Mouse (Mus musculus) kidney, embryonic 16.5 days (tissue): ENCODE measurements around the gene Slc16a8. TPM values are rescaled to one million over a fixed set of nuclear protein-coding genes. Genes with fewer than 3 reads are reported as not detected.
"Not testable (repeated sequence)": the region's sequence is repeated elsewhere in the genome, so short reads cannot be mapped to it uniquely, and the experiment has no call there.

Source experiments
- ATAC-seq: fragments of 200-750 bp; cut with Nextera tagmentation; 2 replicates; pipeline ENCODE4 v1.8.0; 2017; ENCODE audit warnings: moderate TSS enrichment; ENCODE audit not compliant: low FRiP score, low TSS enrichment
- H3K27ac ChIP-seq: fragments of 300-500 bp; sonication (generic); 2 replicates; pipeline ENCODE4 v1.5.1; 2014; ENCODE audit warnings: low read length
- H3K27me3 ChIP-seq: fragments of 300-500 bp; sonication (generic); 2 replicates; pipeline ENCODE4 v1.6.1; 2014; ENCODE audit warnings: low read length, control low read depth, mixed read lengths; ENCODE audit not compliant: insufficient read depth
- H3K36me3 ChIP-seq: fragments of 300-500 bp; sonication (generic); 2 replicates; pipeline ENCODE4 v1.6.1; 2014; ENCODE audit warnings: low read length, control low read depth, mixed read lengths; ENCODE audit not compliant: insufficient read depth
- H3K4me1 ChIP-seq: fragments of 300-500 bp; sonication (generic); 2 replicates; pipeline ENCODE4 v1.6.1; 2014; ENCODE audit warnings: low read length, control low read depth, mixed read lengths; ENCODE audit not compliant: insufficient read depth
- H3K4me2 ChIP-seq: fragments of 300-500 bp; sonication (generic); replicated peaks from 2 replicates; pipeline ENCODE4 v1.6.1; 2014; ENCODE audit warnings: low read depth, low read length
- H3K4me3 ChIP-seq: fragments of 300-500 bp; sonication (generic); 2 replicates; pipeline ENCODE4 v1.5.1; 2014; ENCODE audit warnings: mild to moderate bottlenecking, low read length
- H3K9ac ChIP-seq: fragments of 300-500 bp; sonication (generic); replicated peaks from 2 replicates; pipeline ENCODE4 v1.6.1; 2014; ENCODE audit warnings: low read length
- H3K9me3 ChIP-seq: fragments of 300-500 bp; sonication (generic); 2 replicates; pipeline ENCODE4 v1.6.1; 2016; ENCODE audit warnings: low read length, control low read depth
- WGBS: fragments of 180-500 bp; shearing (Covaris S2); extraction: QIAGEN DNeasy Blood & Tissue Kit; methylation state at CpG from one replicate; pipeline ENCODE4 v1.1.7; 2014; 5-methylcytosine and 5-hydroxymethylcytosine counted together
- polyA plus RNA-seq: library from polyadenylated mRNA; unstranded; fragments of >200 nt; fragmentation: Nextera tagmentation; extraction: Ambion mirVana; gene quantifications from 2 replicates; pipeline ENCODE4 v1.2.1, GENCODE M21; 2015

The Slc16a8 gene
- polyA plus RNA-seq, 1 experiment from 2014 or later = 0.24 TPM

GRCm38 (mm10) chr15:79235268-79235667 lies 19.3 kb downstream of the Slc16a8 start:
- no peaks in the 10 kb centered on the region for H3K4me1 ChIP-seq
- H3K9ac ChIP-seq = no peak overlapping the region
- H3K36me3 ChIP-seq = peaks cover 42% of the 10 kb centered on the region
- H3K27ac ChIP-seq = no peak overlapping the region
- H3K9me3 ChIP-seq = no peaks in the 10 kb centered on the region
- 77% methylated on average over 9 of the region's 9 CpGs for WGBS
- H3K4me2 ChIP-seq = no peak overlapping the region
- no peaks in the 10 kb centered on the region for H3K27me3 ChIP-seq
- no peak for ATAC-seq
- H3K4me3 ChIP-seq = no peak overlapping the region

GRCm38 (mm10) chr15:79229058-79229821 lies 25.3 kb downstream of the Slc16a8 start, which contains the start of the genes Pick1 and Gm49486:
Gene Pick1 (plus strand): TSS chr15:79229173.
Gene Gm49486 (plus strand): TSS chr15:79229391.
- Histone ChIP-seq H3K4me3 (peak within 1 kb of the TSS; percentile 77), H3K4me1 (peaks cover 11% of the 10 kb centered on the region), H3K36me3 (peaks cover 9% of the 10 kb centered on the region; the same call in 1 of the 2 replicates), H3K27ac (peak within 1 kb of the TSS; percentile 99), H3K9me3 (no peaks in the 10 kb centered on the region), H3K4me2 (peak within 1 kb of the TSS; percentile 91), H3K27me3 (no peaks in the 10 kb centered on the region), H3K9ac (peak within 1 kb of the TSS; percentile 86)
- peak; percentile 87 for ATAC-seq
- WGBS = under 1% methylated on average over 51 of the region's 51 CpGs

- not testable (repeated sequence) for H3K27ac ChIP-seq, H3K27me3 ChIP-seq, H3K9me3 ChIP-seq, ATAC-seq, H3K36me3 ChIP-seq, H3K4me2 ChIP-seq, H3K9ac ChIP-seq, H3K4me3 ChIP-seq
- 71% methylated on average over 2 of the region's 2 CpGs for WGBS
- peaks cover 11% of the 10 kb centered on the region for H3K4me1 ChIP-seq
Observed at GRCm38 (mm10) chr15:79225780-79226179, 28.8 kb downstream of the Slc16a8 start.

GRCm38 (mm10) chr15:79224685-79225084 lies 29.9 kb downstream of the Slc16a8 start:
- no peak overlapping the region for H3K9ac ChIP-seq
- no peaks in the 10 kb centered on the region for H3K9me3 ChIP-seq
- peak; percentile 44; the same call in 1 of the 2 replicates for ATAC-seq
- H3K27me3 ChIP-seq = no peaks in the 10 kb centered on the region; the same call in 1 of the 2 replicates
- H3K4me3 ChIP-seq = no peak overlapping the region
- no peaks in the 10 kb centered on the region for H3K36me3 ChIP-seq
- no peak overlapping the region for H3K27ac ChIP-seq
- WGBS = 10% methylated on average over 5 of the region's 5 CpGs
- no peak overlapping the region for H3K4me2 ChIP-seq
- H3K4me1 ChIP-seq = peaks cover 8% of the 10 kb centered on the region

- WGBS = 19% methylated on average over 5 of the region's 5 CpGs
- Histone ChIP-seq H3K9ac (no peak overlapping the region), H3K9me3 (no peaks in the 10 kb centered on the region), H3K4me1 (peaks cover 8% of the 10 kb centered on the region), H3K4me3 (no peak overlapping the region), H3K27ac (no peak overlapping the region), H3K36me3 (no peaks in the 10 kb centered on the region), H3K27me3 (no peaks in the 10 kb centered on the region; the same call in 1 of the 2 replicates), H3K4me2 (no peak overlapping the region)
- no peak for ATAC-seq
Observed at GRCm38 (mm10) chr15:79223641-79224040, 30.9 kb downstream of the Slc16a8 start.

GRCm38 (mm10) chr15:79219572-79219971 lies 35.0 kb downstream of the Slc16a8 start:
- no peaks in the 10 kb centered on the region; the same call in 1 of the 2 replicates for H3K27me3 ChIP-seq
- no peaks in the 10 kb centered on the region for H3K9me3 ChIP-seq
- no peak overlapping the region for H3K4me2 ChIP-seq
- no peak overlapping the region for H3K4me3 ChIP-seq
- H3K4me1 ChIP-seq = peaks cover 7% of the 10 kb centered on the region
- peak; percentile 62; the same call in 1 of the 2 replicates for ATAC-seq
- WGBS = 0% methylated on average over 1 of the region's 1 CpGs
- no peak overlapping the region for H3K27ac ChIP-seq
- H3K9ac ChIP-seq = no peak overlapping the region
- no peaks in the 10 kb centered on the region for H3K36me3 ChIP-seq

GRCm38 (mm10) chr15:79216191-79216590 lies 38.4 kb downstream of the Slc16a8 start:
- Histone ChIP-seq H3K9ac (no peak overlapping the region), H3K4me1 (peaks cover 13% of the 10 kb centered on the region), H3K4me3 (no peak overlapping the region), H3K27ac (no peak overlapping the region), H3K9me3 (no peaks in the 10 kb centered on the region), H3K36me3 (no peaks in the 10 kb centered on the region), H3K4me2 (no peak overlapping the region), H3K27me3 (no peaks in the 10 kb centered on the region)
- WGBS = 60% methylated on average over 3 of the region's 3 CpGs
- no peak for ATAC-seq

- H3K4me2 ChIP-seq = no peak overlapping the region
- H3K36me3 ChIP-seq = no peaks in the 10 kb centered on the region
- no peak overlapping the region for H3K27ac ChIP-seq
- WGBS = 74% methylated on average over 6 of the region's 6 CpGs
- no peaks in the 10 kb centered on the region for H3K27me3 ChIP-seq
- no peak for ATAC-seq
- H3K4me3 ChIP-seq = no peak overlapping the region
- peaks cover 10% of the 10 kb centered on the region for H3K4me1 ChIP-seq
- H3K9me3 ChIP-seq = no peaks in the 10 kb centered on the region
- H3K9ac ChIP-seq = no peak overlapping the region
Observed at GRCm38 (mm10) chr15:79213591-79213990, 41.0 kb downstream of the Slc16a8 start.

- Histone ChIP-seq H3K4me1 (peaks cover 10% of the 10 kb centered on the region), H3K4me3 (no peak overlapping the region), H3K36me3 (no peaks in the 10 kb centered on the region), H3K27me3 (no peaks in the 10 kb centered on the region), H3K4me2 (no peak overlapping the region), H3K9ac (no peak overlapping the region), H3K27ac (peak overlapping the region; percentile 27; the same call in 1 of the 2 replicates), H3K9me3 (no peaks in the 10 kb centered on the region)
- no peak for ATAC-seq
- 82% methylated on average over 26 of the region's 26 CpGs for WGBS
Observed at GRCm38 (mm10) chr15:79212750-79213446, 41.7 kb downstream of the Slc16a8 start.

GRCm38 (mm10) chr15:79210357-79210756 lies 44.2 kb downstream of the Slc16a8 start:
- no peaks in the 10 kb centered on the region for H3K27me3 ChIP-seq
- no peaks in the 10 kb centered on the region for H3K36me3 ChIP-seq
- no peak overlapping the region for H3K4me2 ChIP-seq
- no peak for ATAC-seq
- H3K4me3 ChIP-seq = no peak overlapping the region
- peaks cover 10% of the 10 kb centered on the region for H3K4me1 ChIP-seq
- H3K9me3 ChIP-seq = no peaks in the 10 kb centered on the region
- 72% methylated on average over 2 of the region's 2 CpGs for WGBS
- no peak overlapping the region for H3K27ac ChIP-seq
- no peak overlapping the region for H3K9ac ChIP-seq
